Mouse (Mus musculus): ENCODE results near the gene Bpifb2.

The Bpifb2 gene

DNA sequence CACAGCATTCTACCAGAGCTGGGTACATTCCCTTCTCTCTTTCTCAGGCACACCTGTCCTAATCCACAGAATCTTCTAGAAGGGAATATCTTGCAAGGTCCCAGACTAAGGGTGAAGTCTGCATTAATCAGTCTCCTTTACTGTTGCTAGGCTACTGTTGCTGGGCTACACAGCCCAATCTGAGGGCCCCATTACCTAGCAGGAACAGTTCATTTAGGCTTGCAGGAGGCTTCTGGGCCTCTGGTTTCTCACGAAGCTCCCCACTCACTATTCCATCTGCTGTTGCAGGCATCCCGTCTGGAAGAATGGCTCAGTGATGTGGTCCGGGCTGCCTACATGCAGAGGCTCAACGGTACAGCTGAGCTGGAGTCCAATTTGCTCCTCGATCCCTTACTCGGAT, 56.3 kb downstream of the Bpifb2 start:
- DNase-seq (ENCODE audit: low read depth, low spot score), result no peak

DNA sequence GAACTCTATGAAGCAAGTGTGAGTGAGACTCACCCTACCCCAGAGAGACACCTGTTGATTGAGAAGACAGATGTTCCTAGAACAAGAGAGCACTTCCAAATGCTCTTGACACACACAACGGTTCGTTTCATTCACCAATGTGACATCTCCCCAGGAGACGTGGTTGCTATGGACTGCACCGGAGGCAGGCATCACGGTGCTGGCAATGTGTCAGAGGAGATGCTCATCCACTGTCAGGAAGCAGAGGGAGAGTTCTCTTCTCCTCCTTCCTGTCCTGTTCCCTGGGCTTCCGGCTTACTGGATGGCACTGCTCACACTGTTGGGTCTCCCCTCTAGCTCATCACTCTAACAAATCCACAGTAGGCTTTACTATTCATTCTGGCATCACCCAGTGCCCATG, 58.5 kb downstream of the Bpifb2 start:
- DNase-seq (ENCODE audit: low read depth, low spot score), result no peak

DNA sequence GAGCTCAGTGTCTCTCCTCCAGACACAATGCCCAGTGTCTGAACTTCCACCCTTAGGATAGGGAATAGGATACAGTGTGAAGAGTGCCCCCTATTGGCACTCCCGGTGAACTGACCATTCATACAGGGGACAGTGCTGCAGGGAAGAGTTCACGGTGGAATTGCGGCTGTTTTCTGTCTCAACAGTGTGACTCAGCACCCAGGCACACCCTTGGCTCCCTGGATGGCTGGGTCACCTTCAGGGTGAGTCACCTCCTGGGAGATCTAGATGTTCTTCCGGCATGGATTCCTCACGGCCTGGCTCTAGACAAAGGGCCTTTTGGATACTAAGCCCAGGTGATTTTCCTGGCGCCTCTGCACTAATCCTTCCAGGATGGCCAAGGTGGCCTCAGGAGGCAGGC, 60.5 kb downstream of the Bpifb2 start:
- DNase-seq (ENCODE audit: low read depth, low spot score), result no peak

DNA sequence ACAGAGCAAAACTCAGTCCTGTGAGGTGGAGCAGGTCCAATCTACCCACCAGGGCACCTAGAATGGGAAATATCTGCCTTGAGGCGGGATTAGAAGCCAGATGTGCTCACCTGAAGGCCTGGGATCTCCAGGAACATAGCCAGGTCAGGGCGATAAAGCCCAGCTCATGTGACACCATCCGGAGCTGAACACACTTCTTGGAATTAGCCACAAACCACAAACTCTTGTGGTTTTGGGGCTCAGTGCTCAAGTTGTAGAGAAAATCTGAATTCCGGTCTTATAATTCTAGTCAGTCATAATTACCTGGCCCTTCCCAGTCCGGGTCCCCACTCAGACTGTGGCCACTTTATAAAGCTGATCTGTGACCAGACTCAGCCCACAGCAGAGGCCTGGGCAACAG, 63.0 kb downstream of the Bpifb2 start, which contains the start of gene Bpifb4:
Bpifb4 (plus strand) TSS at position 370 of the 400 bp plus-strand sequence.
- DNase-seq (ENCODE audit: low read depth, low spot score), result no peak

DNA sequence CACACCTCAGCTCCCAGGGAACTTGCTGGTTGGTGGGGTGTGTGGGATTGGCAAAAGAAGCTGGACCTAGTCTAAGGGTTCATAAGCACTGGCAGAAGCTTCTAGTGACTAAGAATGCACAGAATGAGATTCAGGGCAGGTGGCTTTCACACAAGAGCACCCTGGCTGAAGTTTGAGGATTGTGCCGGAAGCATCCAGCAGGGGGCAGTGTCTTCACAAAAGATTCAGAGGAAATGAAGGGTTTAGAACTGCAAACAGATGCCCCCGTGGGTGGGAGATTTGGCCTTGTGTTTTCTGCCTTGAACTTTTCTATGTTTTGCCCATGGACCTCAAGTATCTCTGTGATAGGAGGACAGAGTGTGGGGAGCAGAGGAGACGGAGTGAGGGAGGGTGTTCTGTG, 68.7 kb downstream of the Bpifb2 start:
- peak; percentile 33 for DNase-seq (ENCODE audit: low read depth, low spot score)

DNA sequence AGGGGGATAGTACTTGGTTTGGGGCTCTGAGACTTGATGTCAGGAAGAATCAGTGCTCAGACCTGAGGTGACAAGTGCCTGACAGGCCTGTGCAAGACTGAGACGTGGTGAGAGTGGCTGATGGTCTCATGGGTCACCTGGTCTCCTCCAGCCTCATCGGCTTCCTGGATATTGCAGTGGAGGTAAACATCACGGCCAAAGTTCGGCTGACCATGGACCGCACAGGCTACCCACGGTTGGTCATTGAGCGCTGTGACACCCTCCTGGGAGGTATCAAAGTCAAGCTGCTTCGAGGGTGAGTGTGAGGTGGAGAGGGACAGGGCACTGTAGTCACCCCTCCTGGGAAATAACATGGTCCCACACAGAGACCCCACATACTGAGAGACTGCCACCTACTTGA, 69.7 kb downstream of the Bpifb2 start:
- DNase-seq (ENCODE audit: low read depth, low spot score), result no peak

All from c-Kit-negative CD71-positive TER-119-positive erythroid progenitor cells, embryonic 14.5 days (primary cell).